Mouse (Mus musculus) liver, adult 2 months (tissue): ENCODE measurements around the gene Lekr1.

Experiments
- CTCF ChIP-seq: fragments of 200-500 bp; IDR thresholded peaks from 2 replicates; pipeline ENCODE4 v1.5.1; 2011; ENCODE audit warnings: low read depth, low read length, control low read depth
- POLR2A ChIP-seq: fragments of 200-500 bp; IDR thresholded peaks from 2 replicates; pipeline ENCODE4 v1.6.1; 2011; ENCODE audit warnings: low read length, control low read depth; ENCODE audit not compliant: insufficient read depth; ENCODE audit errors: extremely low read depth

- TF ChIP-seq CTCF: no peak
- no peak for TF ChIP-seq POLR2A
These were observed 161.4 kb downstream of the Lekr1 start for GRCm38 (mm10) chr3:65827400-65827799.
